Mouse (Mus musculus) small intestine, adult 2 months (tissue): Measurements from ENCODE around the gene Mcoln3.

Experiments used
- CTCF ChIP-seq: fragments of 200-500 bp; IDR thresholded peaks from 2 replicates; pipeline ENCODE4 v1.5.1; 2012; ENCODE audit warnings: low read depth, mild to moderate bottlenecking, control low read depth, inconsistent platforms, low read length, moderate library complexity, mixed read lengths; ENCODE audit not compliant: insufficient replicate concordance, insufficient read length; ENCODE audit errors: extremely low read depth
- POLR2A ChIP-seq: fragments of 200-500 bp; IDR thresholded peaks from 2 replicates; pipeline ENCODE4 v1.6.1; 2012; ENCODE audit warnings: low read depth, mild to moderate bottlenecking, control low read depth, inconsistent platforms, low read length, moderate library complexity

DNA sequence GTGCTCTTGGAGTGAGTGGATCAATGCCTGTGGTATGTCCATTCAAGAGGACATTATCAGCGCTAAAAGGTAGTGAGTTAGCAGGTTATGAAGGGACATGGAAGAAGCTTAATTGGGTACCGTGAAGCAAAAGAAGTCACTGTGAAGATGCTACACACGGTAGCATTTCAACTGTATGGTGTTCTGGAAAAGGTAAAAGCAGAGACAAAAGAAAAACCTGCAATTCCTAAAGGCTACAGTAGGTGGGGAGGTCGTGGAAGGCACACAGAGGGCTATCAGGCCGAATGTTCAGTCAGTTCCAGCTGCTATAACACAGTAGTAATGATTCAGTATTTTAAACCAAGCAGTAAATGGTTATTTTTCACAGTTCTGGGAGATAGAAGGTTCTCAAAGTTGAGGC is 28.3 kb downstream of the Mcoln3 start:
- TF ChIP-seq CTCF: peak; percentile 35; the same call in 1 of the 2 replicates
- no peak for TF ChIP-seq POLR2A
